ENCODE assay signal across 11 mouse cellular contexts in genomic region chr9:72534985-72535384, GRCm38 (mm10). TPM values are rescaled to one million over a fixed set of nuclear protein-coding genes. Genes with fewer than 3 reads are reported as not detected.
DNase-seq lines count a peak whose midpoint lies in the region; ATAC-seq lines count a peak whose summit lies in the region.
"Had no signal": no experiment of that assay in that cellular context is flagged by ENCODE, and none has a peak within 500 bp of the region (broad histone marks: within the 10 kb centered on the region; RNA-seq: fewer than 3 reads in every experiment).

No protein-coding gene starts in this region.

- whole genome bisulfite sequencing in embryonic facial prominence, embryonic 14.5 days = 78% methylated on average over 2 of the region's 2 CpGs
- WGBS in hindbrain, embryonic 16.5 days = 80% methylated on average over 2 of the region's 2 CpGs
- WGBS in neural tube, embryonic 14.5 days = 90% methylated on average over 2 of the region's 2 CpGs

- H3K36me3 ChIP-seq in megakaryocyte, embryonic 14.5 days (replicated peaks; ENCODE audit: low read length) = peaks cover 10% of the 10 kb centered on the region
- H3K36me3 ChIP-seq in embryonic facial prominence, embryonic 14.5 days (ENCODE audit: control insufficient read depth, insufficient read depth, low read length) = no peaks in the 10 kb centered on the region
- no peaks in the 10 kb centered on the region for H3K36me3 ChIP-seq in hindbrain, embryonic 16.5 days (ENCODE audit: control insufficient read depth, insufficient read depth, low read length)
- no peaks in the 10 kb centered on the region for H3K36me3 ChIP-seq in neural tube, embryonic 14.5 days (ENCODE audit: control insufficient read depth, insufficient read depth, low read length)
- H3K36me3 ChIP-seq: heart, embryonic 15.5 days; liver, embryonic 13.5 days had no signal

- H3K4me2 ChIP-seq in embryonic facial prominence, embryonic 14.5 days (ENCODE audit: low read depth, low read length) = peak overlapping the region; percentile 50
- H3K4me2 ChIP-seq in hindbrain, embryonic 16.5 days (ENCODE audit: low read length) = peak overlapping the region; percentile 51
- H3K4me2 ChIP-seq in neural tube, embryonic 14.5 days (ENCODE audit: low read depth, low read length) = peak overlapping the region; percentile 50

- H3K4me3 ChIP-seq in megakaryocyte, embryonic 14.5 days (replicated peaks) = peak overlapping the region; percentile 96
- no peak overlapping the region for H3K4me3 ChIP-seq in embryonic facial prominence, embryonic 14.5 days (ENCODE audit: low read depth, low read length)
- peak overlapping the region; percentile 19 for H3K4me3 ChIP-seq in hindbrain, embryonic 16.5 days (ENCODE audit: low read length)
- peak overlapping the region; percentile 32 for H3K4me3 ChIP-seq in neural tube, embryonic 14.5 days (ENCODE audit: low read depth, low read length)
- H3K4me3 ChIP-seq: liver, embryonic 13.5 days had no signal

- H3K9me3 ChIP-seq in megakaryocyte, embryonic 14.5 days = no peaks in the 10 kb centered on the region
- H3K9me3 ChIP-seq in embryonic facial prominence, embryonic 14.5 days (ENCODE audit: control insufficient read depth, low read length) = no peaks in the 10 kb centered on the region
- H3K9me3 ChIP-seq in hindbrain, embryonic 16.5 days (ENCODE audit: control insufficient read depth, low read length) = no peaks in the 10 kb centered on the region
- H3K9me3 ChIP-seq in neural tube, embryonic 14.5 days (ENCODE audit: control insufficient read depth, low read length) = no peaks in the 10 kb centered on the region
- H3K9me3 ChIP-seq: heart, embryonic 15.5 days; liver, embryonic 13.5 days had no signal

- H3K9ac ChIP-seq in embryonic facial prominence, embryonic 14.5 days (ENCODE audit: low read depth, low read length) = no peak overlapping the region
- H3K9ac ChIP-seq in hindbrain, embryonic 16.5 days (ENCODE audit: low read depth, low read length) = no peak overlapping the region
- H3K9ac ChIP-seq in neural tube, embryonic 14.5 days (replicated peaks; ENCODE audit: low read depth, low read length) = no peak overlapping the region
- H3K9ac ChIP-seq: heart, embryonic 15.5 days; liver, embryonic 13.5 days had no signal

- peaks cover 27% of the 10 kb centered on the region for H3K4me1 ChIP-seq in megakaryocyte, embryonic 14.5 days
- H3K4me1 ChIP-seq in embryonic facial prominence, embryonic 14.5 days (ENCODE audit: control insufficient read depth, insufficient read depth, low read length) = peaks cover 15% of the 10 kb centered on the region
- peaks cover 8% of the 10 kb centered on the region for H3K4me1 ChIP-seq in hindbrain, embryonic 16.5 days (ENCODE audit: control insufficient read depth, insufficient read depth, low read depth, low read length)
- peaks cover 14% of the 10 kb centered on the region for H3K4me1 ChIP-seq in neural tube, embryonic 14.5 days (ENCODE audit: control insufficient read depth, insufficient read depth, low read length)

- H3K27me3 ChIP-seq in megakaryocyte, embryonic 14.5 days (replicated peaks) = no peaks in the 10 kb centered on the region
- no peaks in the 10 kb centered on the region for H3K27me3 ChIP-seq in embryonic facial prominence, embryonic 14.5 days (replicated peaks; ENCODE audit: control insufficient read depth, insufficient read depth, low read length)
- no peaks in the 10 kb centered on the region for H3K27me3 ChIP-seq in hindbrain, embryonic 16.5 days (replicated peaks; ENCODE audit: control insufficient read depth, insufficient read depth, low read length)
- no peaks in the 10 kb centered on the region for H3K27me3 ChIP-seq in neural tube, embryonic 14.5 days (ENCODE audit: control insufficient read depth, insufficient read depth, low read length)
- H3K27me3 ChIP-seq: heart, embryonic 15.5 days; liver, embryonic 13.5 days had no signal

- no peak for ATAC-seq in megakaryocyte, adult 5-6 weeks (ENCODE audit: poor library complexity, severe bottlenecking)
- ATAC-seq in embryonic facial prominence, embryonic 14.5 days (ENCODE audit: low read depth) = no peak
- ATAC-seq in hindbrain, embryonic 16.5 days = no peak
- ATAC-seq in neural tube, embryonic 14.5 days (ENCODE audit: low read depth) = no peak

- H3K27ac ChIP-seq in embryonic facial prominence, embryonic 14.5 days (replicated peaks; ENCODE audit: low read depth, low read length) = no peak overlapping the region
- H3K27ac ChIP-seq in hindbrain, embryonic 16.5 days (ENCODE audit: low read depth, low read length) = no peak overlapping the region
- H3K27ac ChIP-seq in neural tube, embryonic 14.5 days (ENCODE audit: low read depth, low read length) = no peak overlapping the region
- H3K27ac ChIP-seq: heart, embryonic 15.5 days; liver, embryonic 13.5 days had no signal

- no peak for DNase-seq in embryonic facial prominence, embryonic 14.5 days (ENCODE audit: low spot score)
- DNase-seq in heart, adult 9 months (ENCODE audit: low spot score in 2 of 2) = no peak
- no peak for DNase-seq in layer of hippocampus, postnatal 25 days (ENCODE audit: extremely low spot score in 1 of 2, low spot score in 1 of 2)
- DNase-seq: kidney, adult 8-10 months; liver, embryonic 13.5 days; lung, postnatal 36 days had no signal

RNA-seq across cellular contexts. Expression of gene Rfx7, which starts 2.9 kb away (rescaled TPM):
- polyA plus RNA-seq in megakaryocyte, embryonic 14.5 days (2012; ENCODE audit: insufficient read depth, low replicate concordance) = 4.0 and 5.3 TPM in 2 replicates
- 52.7 and 55.2 TPM in 2 replicates for total RNA-seq in megakaryocyte, adult 5-6 weeks (2015)
- 10.8 and 13.1 TPM in 2 replicates for total RNA-seq in megakaryocyte, adult 5-6 weeks (2017)
- 12.6 and 13.9 TPM in 2 replicates for polyA plus RNA-seq in embryonic facial prominence, embryonic 14.5 days (2014; fragmentation: Nextera tagmentation; extraction: Ambion mirVana)
- polyA plus RNA-seq in hindbrain, embryonic 16.5 days (2015; fragmentation: Nextera tagmentation; extraction: Ambion mirVana) = 12.5 and 13.2 TPM in 2 replicates
- polyA plus RNA-seq in neural tube, embryonic 14.5 days (2014; fragmentation: Nextera tagmentation; extraction: Ambion mirVana) = 27.5 and 29.9 TPM in 2 replicates
- total RNA-seq in layer of hippocampus, postnatal 25 days (2021) = 10 to 100 TPM; 20.2 to 24.8 TPM

RNA-seq across cellular contexts. Expression of gene Tex9, which starts 43.0 kb away (rescaled TPM):
- 4.8 TPM in 1 of 2 replicates, not detected in the other for polyA plus RNA-seq in megakaryocyte, embryonic 14.5 days (2012; ENCODE audit: insufficient read depth, low replicate concordance)
- total RNA-seq in megakaryocyte, adult 5-6 weeks (2015) = 1.5 and 4.0 TPM in 2 replicates
- total RNA-seq in megakaryocyte, adult 5-6 weeks (2017) = 5.4 and 5.9 TPM in 2 replicates
- 22.1 and 24.6 TPM in 2 replicates for polyA plus RNA-seq in embryonic facial prominence, embryonic 14.5 days (2014; fragmentation: Nextera tagmentation; extraction: Ambion mirVana)
- polyA plus RNA-seq in hindbrain, embryonic 16.5 days (2015; fragmentation: Nextera tagmentation; extraction: Ambion mirVana) = 32.0 and 34.6 TPM in 2 replicates
- 26.8 and 32.2 TPM in 2 replicates for polyA plus RNA-seq in neural tube, embryonic 14.5 days (2014; fragmentation: Nextera tagmentation; extraction: Ambion mirVana)
- total RNA-seq in layer of hippocampus, postnatal 25 days (2021) = 1 to 10 TPM; 5.8 to 7.5 TPM
